In genomic region chr12:17557344-17557966, GRCm38 (mm10) we compare ENCODE assay signal across 9 mouse cellular contexts. TPM values are rescaled to one million over a fixed set of nuclear protein-coding genes. Genes with fewer than 3 reads are reported as not detected.
DNase-seq lines count a peak whose midpoint lies in the region; ATAC-seq and TF ChIP-seq lines count a peak whose summit lies in the region.
"Had no signal": no experiment of that assay in that cellular context is flagged by ENCODE, and none has a peak within 500 bp of the region (broad histone marks: within the 10 kb centered on the region; RNA-seq: fewer than 3 reads in every experiment).

No protein-coding gene starts in this region.

- H3K27ac ChIP-seq in testis, adult 2 months (ENCODE audit: control insufficient read depth, insufficient read depth, low read depth, low read length) = no peak overlapping the region
- peak overlapping the region; percentile 78 for H3K27ac ChIP-seq in hindbrain, postnatal 0 days

- no peaks in the 10 kb centered on the region for H3K36me3 ChIP-seq in testis, adult 2 months (ENCODE audit: control insufficient read depth, insufficient read depth, low read length)
- H3K36me3 ChIP-seq in hindbrain, postnatal 0 days (ENCODE audit: insufficient read depth, low read length) = no peaks in the 10 kb centered on the region

- H3K4me2 ChIP-seq in hindbrain, postnatal 0 days (ENCODE audit: low read depth, low read length) = peak overlapping the region; percentile 44

- TF ChIP-seq POLR2A in testis, adult 2 months (IDR thresholded peaks at IDR 0.05; ENCODE audit: control insufficient read depth, low read depth, low read length) = no peak

- peaks cover 8% of the 10 kb centered on the region; the same call in 1 of the 2 replicates for H3K4me1 ChIP-seq in testis, adult 2 months (ENCODE audit: control insufficient read depth, insufficient read depth, low read length)
- H3K4me1 ChIP-seq in hindbrain, postnatal 0 days (ENCODE audit: insufficient read depth, low read length) = peaks cover 15% of the 10 kb centered on the region

- no peak for TF ChIP-seq CTCF in testis, adult 2 months (IDR thresholded peaks at IDR 0.05; ENCODE audit: control insufficient read depth, insufficient read depth, insufficient replicate concordance, low read depth, low read length)
- no peak for TF ChIP-seq CTCF in hindbrain, postnatal 0 days (IDR thresholded peaks at IDR 0.05; ENCODE audit: low read depth)

- DNase-seq in cerebellum, adult 18-20 months = no peak
- DNase-seq in testis, postnatal 14 days (ENCODE audit: low spot score) = no peak
- peak; percentile 70 for DNase-seq in hindbrain, postnatal 0 days (ENCODE audit: low spot score)
- DNase-seq in liver = no peak
- DNase-seq in lung, postnatal 14 days = no peak
- DNase-seq in right cerebral cortex, adult 18-20 months = no peak

- H3K27me3 ChIP-seq in testis, adult 2 months (ENCODE audit: control insufficient read depth, insufficient read depth, low read length) = no peaks in the 10 kb centered on the region
- H3K27me3 ChIP-seq in hindbrain, postnatal 0 days (ENCODE audit: insufficient read depth, low read length) = no peaks in the 10 kb centered on the region

- H3K9ac ChIP-seq in hindbrain, postnatal 0 days (replicated peaks; ENCODE audit: low read length) = no peak overlapping the region
- H3K9ac ChIP-seq: lung, embryonic 14.5 days had no signal

- H3K9me3 ChIP-seq in hindbrain, postnatal 0 days (ENCODE audit: low read length) = no peaks in the 10 kb centered on the region

- 0 out of 2 replicates have a peak, but pooled peaks have one; percentile 22 for ATAC-seq in cerebellum, adult (ENCODE audit: insufficient number of reproducible peaks, low FRiP score, low TSS enrichment)
- ATAC-seq in hindbrain, postnatal 0 days = peak; percentile 70

- 3% methylated on average over 7 of the region's 7 CpGs for WGBS in hindbrain, postnatal 0 days

- H3K4me3 ChIP-seq in testis, adult 2 months (ENCODE audit: control insufficient read depth, low read depth, low read length) = peak overlapping the region; percentile 65
- no peak overlapping the region for H3K4me3 ChIP-seq in hindbrain, postnatal 0 days (ENCODE audit: low read length)

RNA-seq across cellular contexts. Expression of gene Odc1, which starts 12.9 kb away (rescaled TPM):
- 384 and 398 TPM in 2 replicates for polyA plus RNA-seq in testis, adult 2 months (2012; rRNA removed)
- total RNA-seq in hindbrain, postnatal 0 days (2014; rRNA removed) = 193 and 214 TPM in 2 replicates
- polyA plus RNA-seq in hindbrain, postnatal 0 days (2015; fragmentation: Nextera tagmentation; extraction: Ambion mirVana) = 119 and 122 TPM in 2 replicates
